Mouse (Mus musculus): ENCODE measurements around the gene Foxr1. TPM values are rescaled to one million over a fixed set of nuclear protein-coding genes. Genes with fewer than 3 reads are reported as not detected.
A peak's percentile ranks its signal among the peaks of the same experiment; 100 is the strongest.

The Foxr1 gene
- polyA plus RNA-seq, 1 experiment from 2014 or later = not detected

DNA sequence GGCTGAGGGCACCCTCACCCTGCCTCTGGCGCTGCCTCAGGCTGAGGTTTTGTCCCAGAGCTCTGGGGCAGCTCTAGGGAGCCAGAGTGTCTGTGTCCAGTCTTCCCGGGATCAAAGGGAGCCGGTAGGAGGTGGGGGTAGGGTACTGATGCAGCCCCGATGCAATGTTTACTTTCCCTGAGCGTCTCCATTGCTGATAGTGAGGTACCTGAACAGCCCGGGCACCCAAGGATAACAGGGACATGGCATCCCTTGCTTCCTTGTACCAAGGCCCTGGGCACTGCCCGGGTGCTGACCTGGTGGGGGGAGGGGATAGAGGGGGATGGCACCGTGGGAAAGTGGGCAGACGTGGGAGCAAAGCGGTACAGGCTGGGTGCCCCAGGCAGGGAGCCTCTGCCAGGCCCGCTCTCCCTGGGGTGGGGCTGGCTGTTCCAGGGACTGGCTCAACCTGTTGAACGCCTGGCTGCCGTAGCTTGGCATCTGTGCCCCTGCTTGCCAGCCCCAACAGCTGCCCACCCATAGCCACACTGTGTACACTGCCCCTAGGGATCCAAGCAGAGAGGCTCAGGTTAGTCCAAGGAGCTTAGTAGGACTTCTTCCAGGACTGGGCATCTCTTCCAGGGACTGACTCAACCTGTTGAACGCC lies 44.7 kb upstream of the Foxr1 start:
- WGBS = 25% methylated on average over 14 of the region's 14 CpGs
- Histone ChIP-seq H3K4me2 (ENCODE audit: low read depth, low read length) (peak overlapping the region; percentile 87), H3K4me1 (ENCODE audit: control insufficient read depth, insufficient read depth, low read length) (peaks cover 75% of the 10 kb centered on the region), H3K36me3 (ENCODE audit: control insufficient read depth, insufficient read depth, low read length) (no peaks in the 10 kb centered on the region), H3K4me3 (replicated peaks; ENCODE audit: low read length) (peak overlapping the region; percentile 94), H3K9me3 (replicated peaks; ENCODE audit: control insufficient read depth, low read length) (no peaks in the 10 kb centered on the region), H3K9ac (ENCODE audit: low read length) (peak overlapping the region; percentile 98), H3K27ac (ENCODE audit: low read length) (peak overlapping the region; percentile 97), H3K27me3 (ENCODE audit: control insufficient read depth, insufficient read depth, low read length) (no peaks in the 10 kb centered on the region)
- no peak for ATAC-seq (ENCODE audit: insufficient read depth, low FRiP score)

- H3K4me3 ChIP-seq (replicated peaks; ENCODE audit: low read length) = peak overlapping the region; percentile 94
- peak overlapping the region; percentile 87 for H3K4me2 ChIP-seq (ENCODE audit: low read depth, low read length)
- WGBS = 26% methylated on average over 6 of the region's 6 CpGs
- no peaks in the 10 kb centered on the region for H3K27me3 ChIP-seq (ENCODE audit: control insufficient read depth, insufficient read depth, low read length)
- no peaks in the 10 kb centered on the region for H3K9me3 ChIP-seq (replicated peaks; ENCODE audit: control insufficient read depth, low read length)
- peak overlapping the region; percentile 98 for H3K9ac ChIP-seq (ENCODE audit: low read length)
- no peak for ATAC-seq (ENCODE audit: insufficient read depth, low FRiP score)
- no peaks in the 10 kb centered on the region for H3K36me3 ChIP-seq (ENCODE audit: control insufficient read depth, insufficient read depth, low read length)
- H3K4me1 ChIP-seq (ENCODE audit: control insufficient read depth, insufficient read depth, low read length) = peaks cover 75% of the 10 kb centered on the region
- H3K27ac ChIP-seq (ENCODE audit: low read length) = peak overlapping the region; percentile 97
These were observed 44.2 kb upstream of the Foxr1 start for GRCm38 (mm10) chr9:44485105-44485515.

GRCm38 (mm10) chr9:44484311-44485104 lies 43.6 kb upstream of the Foxr1 start:
- no peaks in the 10 kb centered on the region for H3K36me3 ChIP-seq (ENCODE audit: control insufficient read depth, insufficient read depth, low read length)

DNA sequence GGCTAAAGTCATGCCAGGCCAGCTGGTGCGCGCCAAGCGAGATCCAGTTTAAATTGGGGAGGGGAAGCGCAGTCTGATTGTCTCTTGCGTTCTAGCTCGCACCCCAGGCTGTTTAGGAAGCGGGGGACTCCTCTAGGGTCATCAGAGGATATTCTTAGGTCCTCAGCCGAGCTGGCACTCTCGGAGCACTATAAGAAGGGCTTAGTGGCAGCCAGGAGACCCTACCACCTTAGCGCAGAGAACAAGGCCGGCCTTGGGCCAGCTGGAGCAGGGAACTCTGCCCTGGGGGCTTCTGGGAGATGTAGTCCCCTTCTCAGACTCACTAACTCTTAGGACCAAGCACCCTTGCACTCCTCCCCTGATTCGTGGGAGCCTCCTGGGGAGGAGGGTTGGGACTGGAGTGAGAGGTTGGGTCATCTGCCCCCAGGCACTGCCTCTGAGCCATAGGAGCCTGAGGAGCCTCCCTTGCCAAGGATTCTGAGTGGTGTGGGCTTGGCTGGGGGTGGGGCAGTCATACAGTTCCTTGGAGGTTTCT lies 42.6 kb upstream of the Foxr1 start:
- H3K36me3 ChIP-seq (ENCODE audit: control insufficient read depth, insufficient read depth, low read length) = no peaks in the 10 kb centered on the region
- no peaks in the 10 kb centered on the region for H3K9me3 ChIP-seq (replicated peaks; ENCODE audit: control insufficient read depth, low read length)
- H3K4me2 ChIP-seq (ENCODE audit: low read depth, low read length) = peak overlapping the region; percentile 87
- peak overlapping the region; percentile 97 for H3K27ac ChIP-seq (ENCODE audit: low read length)
- peak overlapping the region; percentile 94 for H3K4me3 ChIP-seq (replicated peaks; ENCODE audit: low read length)
- H3K27me3 ChIP-seq (ENCODE audit: control insufficient read depth, insufficient read depth, low read length) = no peaks in the 10 kb centered on the region
- H3K4me1 ChIP-seq (ENCODE audit: control insufficient read depth, insufficient read depth, low read length) = peaks cover 59% of the 10 kb centered on the region
- 0% methylated on average over 12 of the region's 12 CpGs for WGBS
- H3K9ac ChIP-seq (ENCODE audit: low read length) = peak overlapping the region; percentile 98
- peak; percentile 11; the same call in 1 of the 2 replicates for ATAC-seq (ENCODE audit: insufficient read depth, low FRiP score)

More at GRCm38 (mm10) chr9:44484311-44485104, 43.6 kb upstream of the Foxr1 start:
- Histone ChIP-seq H3K9ac (ENCODE audit: low read length) (peak overlapping the region; percentile 98), H3K27me3 (ENCODE audit: control insufficient read depth, insufficient read depth, low read length) (no peaks in the 10 kb centered on the region), H3K4me1 (ENCODE audit: control insufficient read depth, insufficient read depth, low read length) (peaks cover 69% of the 10 kb centered on the region), H3K27ac (ENCODE audit: low read length) (peak overlapping the region; percentile 97), H3K9me3 (replicated peaks; ENCODE audit: control insufficient read depth, low read length) (no peaks in the 10 kb centered on the region), H3K4me2 (ENCODE audit: low read depth, low read length) (peak overlapping the region; percentile 87), H3K4me3 (replicated peaks; ENCODE audit: low read length) (peak overlapping the region; percentile 94)
- 14% methylated on average over 7 of the region's 7 CpGs for WGBS
- ATAC-seq (ENCODE audit: insufficient read depth, low FRiP score) = no peak

DNA sequence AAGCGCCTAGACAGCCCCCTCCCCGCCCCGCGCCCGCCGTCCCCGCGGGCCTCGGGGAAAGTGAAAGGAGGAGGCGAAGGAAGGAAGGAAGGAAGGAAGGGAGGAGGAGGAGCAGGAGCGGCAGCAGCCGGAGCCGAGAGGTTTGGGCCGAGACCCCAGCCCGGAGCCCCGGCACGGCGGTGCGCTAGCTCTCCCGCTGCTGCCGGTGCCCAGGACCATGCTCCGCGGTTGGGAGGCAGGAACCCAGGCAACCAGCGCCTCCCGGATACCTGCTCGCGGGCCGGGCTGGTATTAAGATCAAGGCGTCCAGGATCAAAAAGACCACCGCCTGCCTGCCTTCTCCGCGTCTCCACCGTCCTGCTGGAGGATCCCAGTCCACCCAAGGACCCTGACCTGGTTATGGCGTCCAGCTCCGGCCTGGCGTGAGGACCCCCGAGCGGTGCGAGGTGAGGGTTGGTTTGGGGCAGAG lies 42.1 kb upstream of the Foxr1 start:
- peaks cover 54% of the 10 kb centered on the region for H3K4me1 ChIP-seq (ENCODE audit: control insufficient read depth, insufficient read depth, low read length)
- no peak for ATAC-seq (ENCODE audit: insufficient read depth, low FRiP score)

DNA sequence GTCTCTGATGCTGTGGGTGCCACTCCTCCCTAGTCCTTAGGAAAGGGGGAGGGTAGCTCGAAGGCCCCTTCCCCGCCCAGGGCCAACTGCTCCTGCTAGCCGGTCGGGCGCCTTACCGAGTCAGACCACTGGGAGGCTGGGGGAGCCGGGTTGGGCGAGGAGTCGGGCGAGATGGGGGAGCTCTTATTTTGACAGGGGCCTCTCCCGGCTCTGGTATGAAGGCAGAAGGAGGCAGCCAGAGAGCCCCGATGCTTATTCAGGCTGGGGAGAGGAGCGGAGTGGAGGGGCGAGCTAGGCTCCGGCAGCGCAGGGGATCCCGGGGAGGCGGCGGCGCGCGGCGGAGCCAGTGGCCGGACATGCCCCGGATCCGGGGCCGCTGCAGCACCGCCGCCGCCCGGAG lies 41.6 kb upstream of the Foxr1 start, which contains the start of gene Bcl9l:
Gene Bcl9l (plus strand): TSS at position 274 of the 400 bp plus-strand sequence.
- WGBS = under 1% methylated on average over 30 of the region's 31 CpGs
- no peaks in the 10 kb centered on the region for H3K9me3 ChIP-seq (replicated peaks; ENCODE audit: control insufficient read depth, low read length)
- ATAC-seq (ENCODE audit: insufficient read depth, low FRiP score) = peak; percentile 49
- H3K36me3 ChIP-seq (ENCODE audit: control insufficient read depth, insufficient read depth, low read length) = no peaks in the 10 kb centered on the region
- peak within 1 kb of the TSS; percentile 94 for H3K4me3 ChIP-seq (replicated peaks; ENCODE audit: low read length)
- H3K9ac ChIP-seq (ENCODE audit: low read length) = peak within 1 kb of the TSS; percentile 98
- H3K4me1 ChIP-seq (ENCODE audit: control insufficient read depth, insufficient read depth, low read length) = peaks cover 51% of the 10 kb centered on the region
- peak within 1 kb of the TSS; percentile 97 for H3K27ac ChIP-seq (ENCODE audit: low read length)
- H3K4me2 ChIP-seq (ENCODE audit: low read depth, low read length) = peak within 1 kb of the TSS; percentile 87
- no peaks in the 10 kb centered on the region for H3K27me3 ChIP-seq (ENCODE audit: control insufficient read depth, insufficient read depth, low read length)

More for the DNA sequence above, 42.1 kb upstream of the Foxr1 start:
- H3K4me2 ChIP-seq (ENCODE audit: low read depth, low read length) = peak overlapping the region; percentile 87
- H3K36me3 ChIP-seq (ENCODE audit: control insufficient read depth, insufficient read depth, low read length) = no peaks in the 10 kb centered on the region
- H3K4me3 ChIP-seq (replicated peaks; ENCODE audit: low read length) = peak overlapping the region; percentile 94
- H3K27me3 ChIP-seq (ENCODE audit: control insufficient read depth, insufficient read depth, low read length) = no peaks in the 10 kb centered on the region
- H3K27ac ChIP-seq (ENCODE audit: low read length) = peak overlapping the region; percentile 97
- peak overlapping the region; percentile 98 for H3K9ac ChIP-seq (ENCODE audit: low read length)
- H3K9me3 ChIP-seq (replicated peaks; ENCODE audit: control insufficient read depth, low read length) = no peaks in the 10 kb centered on the region
- under 1% methylated on average over 39 of the region's 39 CpGs for WGBS

DNA sequence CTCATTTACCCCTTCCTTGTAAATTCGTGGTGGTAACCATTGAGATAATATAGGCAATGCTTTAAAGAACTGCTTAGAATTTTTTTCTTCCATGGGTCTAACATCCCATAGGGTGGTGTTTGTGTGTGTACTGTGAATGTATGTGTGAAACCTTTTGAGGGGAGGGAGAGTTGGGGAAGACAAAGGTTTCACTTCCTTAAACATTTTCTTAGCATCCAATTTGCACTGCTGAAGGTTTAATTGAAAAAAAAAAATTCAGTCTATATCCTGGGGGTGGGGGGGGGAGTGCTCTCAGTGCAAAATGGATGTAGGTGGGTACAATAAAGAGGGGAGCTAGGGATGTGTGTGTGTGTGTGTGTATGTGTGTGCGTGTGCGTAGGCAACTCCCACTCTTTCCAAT lies 41.2 kb upstream of the Foxr1 start:
- no peaks in the 10 kb centered on the region for H3K27me3 ChIP-seq (ENCODE audit: control insufficient read depth, insufficient read depth, low read length)
- peak overlapping the region; percentile 94 for H3K4me3 ChIP-seq (replicated peaks; ENCODE audit: low read length)
- peaks cover 50% of the 10 kb centered on the region for H3K4me1 ChIP-seq (ENCODE audit: control insufficient read depth, insufficient read depth, low read length)
- no peak for ATAC-seq (ENCODE audit: insufficient read depth, low FRiP score)
- no peaks in the 10 kb centered on the region for H3K36me3 ChIP-seq (ENCODE audit: control insufficient read depth, insufficient read depth, low read length)
- peak overlapping the region; percentile 98 for H3K9ac ChIP-seq (ENCODE audit: low read length)
- peak overlapping the region; percentile 87 for H3K4me2 ChIP-seq (ENCODE audit: low read depth, low read length)
- peak overlapping the region; percentile 97 for H3K27ac ChIP-seq (ENCODE audit: low read length)
- no peaks in the 10 kb centered on the region for H3K9me3 ChIP-seq (replicated peaks; ENCODE audit: control insufficient read depth, low read length)
- 19% methylated on average over 3 of the region's 3 CpGs for WGBS

DNA sequence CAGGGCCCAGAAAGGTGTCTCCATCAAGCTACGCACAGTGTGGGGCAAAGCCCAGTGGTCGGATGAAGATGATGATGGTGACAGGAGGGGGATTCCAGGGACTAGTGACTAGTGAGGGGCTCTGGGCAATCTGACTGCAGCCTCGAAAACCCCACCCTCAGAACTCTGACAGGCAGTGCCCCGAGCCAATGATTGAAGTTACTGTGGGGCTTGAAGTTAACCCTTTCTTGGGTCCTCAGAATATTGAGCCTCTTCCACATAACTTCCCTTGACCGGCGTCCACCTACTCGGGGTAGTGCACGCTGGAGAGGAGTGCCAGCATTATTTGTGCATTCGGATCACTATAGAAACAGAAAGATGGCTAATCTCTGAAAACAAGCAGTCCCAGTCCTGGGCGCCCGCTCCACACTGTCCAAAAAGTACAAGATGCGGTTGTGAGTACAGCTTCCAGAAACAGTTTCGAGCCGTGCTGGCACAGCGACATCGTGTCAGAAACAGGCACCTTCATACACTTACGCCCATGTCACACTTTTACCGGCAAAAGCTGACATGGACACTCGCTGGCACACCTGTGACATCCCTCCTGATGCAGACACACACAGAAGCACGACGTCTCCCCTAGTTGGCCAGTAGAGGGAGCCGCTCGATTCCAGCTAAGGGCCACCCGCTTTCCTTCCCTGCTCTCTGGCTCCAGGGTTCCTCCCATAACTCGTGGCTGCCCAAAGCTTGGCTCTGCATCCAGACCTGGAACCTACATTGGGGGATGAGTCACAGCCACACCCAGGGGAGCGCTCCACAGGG lies 38.9 kb upstream of the Foxr1 start:
- no peaks in the 10 kb centered on the region for H3K36me3 ChIP-seq (ENCODE audit: control insufficient read depth, insufficient read depth, low read length)
- H3K4me3 ChIP-seq (replicated peaks; ENCODE audit: low read length) = peak overlapping the region; percentile 93
- H3K4me1 ChIP-seq (ENCODE audit: control insufficient read depth, insufficient read depth, low read length) = peaks cover 27% of the 10 kb centered on the region
- no peaks in the 10 kb centered on the region for H3K9me3 ChIP-seq (replicated peaks; ENCODE audit: control insufficient read depth, low read length)
- H3K27me3 ChIP-seq (ENCODE audit: control insufficient read depth, insufficient read depth, low read length) = no peaks in the 10 kb centered on the region
- peak; percentile 63 for ATAC-seq (ENCODE audit: insufficient read depth, low FRiP score)
- WGBS = under 1% methylated on average over 26 of the region's 26 CpGs
- peak overlapping the region; percentile 100 for H3K27ac ChIP-seq (ENCODE audit: low read length)
- peak overlapping the region; percentile 88 for H3K4me2 ChIP-seq (ENCODE audit: low read depth, low read length)
- H3K9ac ChIP-seq (ENCODE audit: low read length) = peak overlapping the region; percentile 93

Measured in stomach, embryonic 16.5 days (tissue).